Mouse (Mus musculus) stomach, embryonic 15.5 days (tissue): ENCODE results near the gene Dclk1. TPM values are rescaled to one million over a fixed set of nuclear protein-coding genes. Genes with fewer than 3 reads are reported as not detected.

Experiments used
- ATAC-seq: fragments of 200-750 bp; cut with Nextera tagmentation; 2 replicates; pipeline ENCODE4 v1.8.0; 2017; ENCODE audit warnings: low read depth, moderate number of reproducible peaks, moderate TSS enrichment; ENCODE audit not compliant: insufficient read depth, low FRiP score
- H3K27ac ChIP-seq: fragments of 300-500 bp; sonication (generic); 2 replicates; pipeline ENCODE4 v1.5.1; 2015; ENCODE audit warnings: mild to moderate bottlenecking, inconsistent platforms
- H3K27me3 ChIP-seq: fragments of 300-500 bp; sonication (generic); replicated peaks from 2 replicates; pipeline ENCODE4 v1.6.1; 2015; ENCODE audit warnings: inconsistent platforms
- H3K36me3 ChIP-seq: fragments of 300-500 bp; sonication (generic); 2 replicates; pipeline ENCODE4 v1.6.1; 2015; ENCODE audit warnings: inconsistent platforms
- H3K4me1 ChIP-seq: fragments of 300-500 bp; sonication (generic); 2 replicates; pipeline ENCODE4 v1.6.1; 2015; ENCODE audit warnings: inconsistent platforms
- H3K4me2 ChIP-seq: fragments of 300-500 bp; sonication (generic); 2 replicates; pipeline ENCODE4 v1.6.1; 2015; ENCODE audit warnings: mild to moderate bottlenecking, inconsistent platforms
- H3K4me3 ChIP-seq: fragments of 300-500 bp; sonication (generic); replicated peaks from 2 replicates; pipeline ENCODE4 v1.5.1; 2015; ENCODE audit warnings: inconsistent platforms
- H3K9ac ChIP-seq: fragments of 300-500 bp; sonication (generic); 2 replicates; pipeline ENCODE4 v1.6.1; 2015; ENCODE audit warnings: inconsistent platforms
- H3K9me3 ChIP-seq: fragments of 300-500 bp; sonication (generic); 2 replicates; pipeline ENCODE4 v1.6.1; 2016; ENCODE audit warnings: inconsistent platforms
- WGBS: fragments of 180-500 bp; shearing (Covaris S2); methylation state at CpG from one replicate; pipeline ENCODE4 v1.1.7; 2015; 5-methylcytosine and 5-hydroxymethylcytosine counted together
- polyA plus RNA-seq: library from polyadenylated mRNA; unstranded; fragments of >200 nt; fragmentation: Nextera tagmentation; extraction: Ambion mirVana; gene quantifications from 2 replicates; pipeline ENCODE4 v1.2.1, GENCODE M21; 2015

The Dclk1 gene
- polyA plus RNA-seq, 1 experiment from 2014 or later = 13.4 TPM

- H3K9ac ChIP-seq = no peak overlapping the region
- ATAC-seq = no peak
- no peaks in the 10 kb centered on the region for H3K9me3 ChIP-seq
- no peak overlapping the region for H3K4me3 ChIP-seq
- H3K27ac ChIP-seq = no peak overlapping the region
- no peak overlapping the region for H3K4me2 ChIP-seq
- no peaks in the 10 kb centered on the region for H3K4me1 ChIP-seq
- no peaks in the 10 kb centered on the region for H3K36me3 ChIP-seq
- no peaks in the 10 kb centered on the region for H3K27me3 ChIP-seq
- WGBS = 81% methylated on average over 9 of the region's 9 CpGs
Observed at GRCm38 (mm10) chr3:55496462-55496941, 254.3 kb downstream of the Dclk1 start.

GRCm38 (mm10) chr3:55499298-55499697, 257.1 kb downstream of the Dclk1 start:
- H3K9me3 ChIP-seq = no peaks in the 10 kb centered on the region
- no peaks in the 10 kb centered on the region for H3K36me3 ChIP-seq
- no peak overlapping the region for H3K9ac ChIP-seq
- H3K4me2 ChIP-seq = no peak overlapping the region
- no peak overlapping the region for H3K4me3 ChIP-seq
- no peak overlapping the region for H3K27ac ChIP-seq
- WGBS = 83% methylated on average over 7 of the region's 7 CpGs
- no peak for ATAC-seq
- no peaks in the 10 kb centered on the region for H3K4me1 ChIP-seq
- no peaks in the 10 kb centered on the region for H3K27me3 ChIP-seq

- 65% methylated on average over 7 of the region's 7 CpGs for WGBS
Observed at GRCm38 (mm10) chr3:55510198-55510597, 268.0 kb downstream of the Dclk1 start.

GRCm38 (mm10) chr3:55511658-55512057, 269.5 kb downstream of the Dclk1 start:
- no peaks in the 10 kb centered on the region for H3K27me3 ChIP-seq
- no peak overlapping the region for H3K27ac ChIP-seq
- peak; percentile 66; the same call in 1 of the 2 replicates for ATAC-seq
- WGBS = 34% methylated on average over 6 of the region's 6 CpGs
- no peak overlapping the region for H3K4me2 ChIP-seq
- no peaks in the 10 kb centered on the region for H3K9me3 ChIP-seq
- no peak overlapping the region for H3K4me3 ChIP-seq
- no peak overlapping the region for H3K9ac ChIP-seq
- no peaks in the 10 kb centered on the region for H3K4me1 ChIP-seq
- H3K36me3 ChIP-seq = no peaks in the 10 kb centered on the region

More at GRCm38 (mm10) chr3:55510198-55510597, 268.0 kb downstream of the Dclk1 start:
- Histone ChIP-seq H3K27me3 (no peaks in the 10 kb centered on the region), H3K9me3 (no peaks in the 10 kb centered on the region), H3K4me1 (no peaks in the 10 kb centered on the region), H3K27ac (no peak overlapping the region), H3K9ac (no peak overlapping the region), H3K4me3 (no peak overlapping the region), H3K36me3 (no peaks in the 10 kb centered on the region), H3K4me2 (no peak overlapping the region)
- no peak for ATAC-seq

GRCm38 (mm10) chr3:55515966-55516365, 273.8 kb downstream of the Dclk1 start:
- no peak for ATAC-seq
- H3K4me1 ChIP-seq = no peaks in the 10 kb centered on the region
- whole genome bisulfite sequencing = 78% methylated on average over 5 of the region's 5 CpGs

GRCm38 (mm10) chr3:55517454-55518014, 275.4 kb downstream of the Dclk1 start:
- H3K9ac ChIP-seq = no peak overlapping the region
- peak overlapping the region; percentile 28 for H3K4me3 ChIP-seq
- WGBS = 32% methylated on average over 17 of the region's 17 CpGs
- no peaks in the 10 kb centered on the region for H3K4me1 ChIP-seq
- H3K27ac ChIP-seq = no peak overlapping the region
- no peak for ATAC-seq
- no peaks in the 10 kb centered on the region for H3K9me3 ChIP-seq
- H3K4me2 ChIP-seq = peak overlapping the region; percentile 48
- no peaks in the 10 kb centered on the region for H3K27me3 ChIP-seq
- no peaks in the 10 kb centered on the region for H3K36me3 ChIP-seq

More at GRCm38 (mm10) chr3:55515966-55516365, 273.8 kb downstream of the Dclk1 start:
- Histone ChIP-seq H3K9ac (no peak overlapping the region), H3K4me2 (no peak overlapping the region), H3K9me3 (no peaks in the 10 kb centered on the region), H3K4me3 (no peak overlapping the region), H3K27ac (no peak overlapping the region), H3K36me3 (no peaks in the 10 kb centered on the region), H3K27me3 (no peaks in the 10 kb centered on the region)

GRCm38 (mm10) chr3:55520240-55521180, 278.3 kb downstream of the Dclk1 start:
- 0 out of 2 replicates have a peak, but pooled peaks cover 5% of the 10 kb centered on the region for H3K4me1 ChIP-seq
- no peak overlapping the region for H3K4me3 ChIP-seq
- H3K9me3 ChIP-seq = no peaks in the 10 kb centered on the region
- ATAC-seq = no peak
- WGBS = 32% methylated on average over 12 of the region's 12 CpGs
- H3K9ac ChIP-seq = no peak overlapping the region
- H3K27ac ChIP-seq = no peak overlapping the region
- no peaks in the 10 kb centered on the region for H3K27me3 ChIP-seq
- H3K4me2 ChIP-seq = no peak overlapping the region
- H3K36me3 ChIP-seq = no peaks in the 10 kb centered on the region

- 0 out of 2 replicates have a peak, but pooled peaks cover 5% of the 10 kb centered on the region for H3K4me1 ChIP-seq
- no peaks in the 10 kb centered on the region for H3K36me3 ChIP-seq
- H3K27ac ChIP-seq = no peak overlapping the region
- H3K27me3 ChIP-seq = no peaks in the 10 kb centered on the region
- H3K4me2 ChIP-seq = no peak overlapping the region
- no peaks in the 10 kb centered on the region for H3K9me3 ChIP-seq
- H3K4me3 ChIP-seq = no peak overlapping the region
- H3K9ac ChIP-seq = no peak overlapping the region
- no peak for ATAC-seq
- 73% methylated on average over 8 of the region's 8 CpGs for WGBS
Observed at GRCm38 (mm10) chr3:55521776-55522175, 279.6 kb downstream of the Dclk1 start.

GRCm38 (mm10) chr3:55523224-55523623, 281.1 kb downstream of the Dclk1 start:
- Histone ChIP-seq H3K27ac (no peak overlapping the region), H3K9me3 (no peaks in the 10 kb centered on the region), H3K4me3 (no peak overlapping the region), H3K27me3 (no peaks in the 10 kb centered on the region), H3K4me1 (0 out of 2 replicates have a peak, but pooled peaks cover 5% of the 10 kb centered on the region), H3K36me3 (no peaks in the 10 kb centered on the region), H3K9ac (no peak overlapping the region), H3K4me2 (no peak overlapping the region)
- WGBS = 54% methylated on average over 7 of the region's 7 CpGs
- ATAC-seq = no peak

- Histone ChIP-seq H3K4me3 (no peak overlapping the region), H3K4me2 (0 out of 2 replicates have a peak overlapping the region, but pooled peaks have one; percentile 17), H3K9ac (no peak overlapping the region), H3K9me3 (no peaks in the 10 kb centered on the region), H3K27me3 (no peaks in the 10 kb centered on the region), H3K36me3 (no peaks in the 10 kb centered on the region), H3K27ac (no peak overlapping the region), H3K4me1 (0 out of 2 replicates have a peak, but pooled peaks cover 5% of the 10 kb centered on the region)
- ATAC-seq = no peak
- WGBS = 35% methylated on average over 16 of the region's 16 CpGs
Observed at GRCm38 (mm10) chr3:55523735-55524477, 281.7 kb downstream of the Dclk1 start.

GRCm38 (mm10) chr3:55524491-55525195, 282.5 kb downstream of the Dclk1 start:
- H3K4me1 ChIP-seq = 0 out of 2 replicates have a peak, but pooled peaks cover 5% of the 10 kb centered on the region
- no peak for ATAC-seq
- no peak overlapping the region for H3K27ac ChIP-seq
- H3K36me3 ChIP-seq = no peaks in the 10 kb centered on the region
- H3K9me3 ChIP-seq = no peaks in the 10 kb centered on the region
- no peak overlapping the region for H3K4me2 ChIP-seq
- H3K4me3 ChIP-seq = no peak overlapping the region
- no peaks in the 10 kb centered on the region for H3K27me3 ChIP-seq
- 78% methylated on average over 9 of the region's 9 CpGs for WGBS
- no peak overlapping the region for H3K9ac ChIP-seq
